Mouse (Mus musculus): ENCODE data around the gene A030005K14Rik. TPM values are rescaled to one million over a fixed set of nuclear protein-coding genes. Genes with fewer than 3 reads are reported as not detected.

A030005K14Rik gene
- polyA plus RNA-seq, 1 experiment from 2014 or later, result not detected

DNA sequence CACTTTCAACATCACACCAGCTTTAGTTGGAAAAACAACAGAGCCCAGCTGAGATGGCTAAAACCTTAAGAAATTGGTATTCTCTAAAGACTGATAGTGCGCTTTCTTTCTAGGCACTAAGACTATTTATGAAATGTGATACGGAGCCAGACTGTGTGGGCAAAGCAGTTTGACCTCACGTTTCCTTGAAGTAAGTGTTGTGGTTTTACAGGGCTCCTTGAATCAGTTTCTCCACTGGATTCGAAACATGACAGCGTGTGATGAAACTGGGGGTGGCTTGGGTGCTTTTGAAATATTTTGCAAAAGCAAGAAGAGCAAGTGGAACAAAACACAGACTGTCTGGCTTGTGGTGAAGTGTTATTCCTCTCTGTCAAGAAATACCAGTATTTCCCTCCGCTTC, 17.8 kb upstream of the A030005K14Rik start:
- Histone ChIP-seq H3K27ac (ENCODE audit: low read depth, low read length) (no peak overlapping the region), H3K4me3 (ENCODE audit: low read depth, low read length) (no peak overlapping the region), H3K9ac (ENCODE audit: low read depth, low read length) (no peak overlapping the region), H3K4me2 (replicated peaks; ENCODE audit: low read depth, low read length) (no peak overlapping the region), H3K9me3 (ENCODE audit: control insufficient read depth, low read length) (no peaks in the 10 kb centered on the region), H3K4me1 (replicated peaks; ENCODE audit: control insufficient read depth, insufficient read depth, low read length) (no peaks in the 10 kb centered on the region), H3K27me3 (ENCODE audit: control insufficient read depth, insufficient read depth, low read length) (no peaks in the 10 kb centered on the region), H3K36me3 (ENCODE audit: control insufficient read depth, insufficient read depth, low read length) (no peaks in the 10 kb centered on the region)
- ATAC-seq (ENCODE audit: low FRiP score), result no peak
- WGBS, result 79% methylated on average over 6 of the region's 6 CpGs
- no peak for DNase-seq (ENCODE audit: low spot score)

DNA sequence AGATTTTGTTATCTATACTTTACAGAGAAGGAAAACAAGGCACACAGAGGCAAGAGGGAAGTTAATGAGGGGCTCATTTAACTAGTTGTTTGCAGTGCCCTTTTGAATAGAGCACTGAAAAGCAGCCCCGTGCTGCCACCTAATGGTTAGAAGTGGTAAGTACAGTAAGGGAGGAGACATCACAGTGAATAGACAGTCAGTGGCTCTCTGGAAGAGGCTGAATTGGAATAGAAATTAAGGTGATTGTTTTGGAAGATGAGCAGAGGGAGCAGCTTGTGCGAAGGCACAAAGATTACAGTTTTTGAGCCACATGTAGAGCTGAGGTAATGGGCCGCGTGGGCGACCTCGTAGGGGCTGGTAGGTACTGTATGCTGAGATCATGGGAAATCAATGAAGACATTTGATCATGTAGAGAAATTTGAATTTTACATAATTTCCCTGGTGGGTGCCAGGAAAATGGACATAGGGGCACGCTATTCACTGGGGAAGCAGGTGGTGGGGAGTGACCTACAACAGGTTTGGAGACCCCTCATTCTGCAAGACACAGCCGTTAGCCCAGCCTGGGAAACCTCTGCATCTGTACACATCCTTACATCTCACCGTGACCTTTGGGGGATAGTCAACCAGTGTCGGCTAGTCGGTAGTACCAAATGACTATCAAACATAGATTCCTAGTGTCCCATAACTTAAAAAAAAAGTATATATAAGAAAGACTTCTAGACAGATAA, 17.2 kb upstream of the A030005K14Rik start:
- Histone ChIP-seq H3K27ac (ENCODE audit: low read depth, low read length) (no peak overlapping the region), H3K4me3 (ENCODE audit: low read depth, low read length) (no peak overlapping the region), H3K36me3 (ENCODE audit: control insufficient read depth, insufficient read depth, low read length) (no peaks in the 10 kb centered on the region), H3K9me3 (ENCODE audit: control insufficient read depth, low read length) (no peaks in the 10 kb centered on the region), H3K27me3 (ENCODE audit: control insufficient read depth, insufficient read depth, low read length) (no peaks in the 10 kb centered on the region), H3K4me2 (replicated peaks; ENCODE audit: low read depth, low read length) (no peak overlapping the region), H3K4me1 (replicated peaks; ENCODE audit: control insufficient read depth, insufficient read depth, low read length) (no peaks in the 10 kb centered on the region), H3K9ac (ENCODE audit: low read depth, low read length) (no peak overlapping the region)
- 48% methylated on average over 11 of the region's 11 CpGs for WGBS
- peak; percentile 79 for ATAC-seq (ENCODE audit: low FRiP score)
- peak; percentile 80 for DNase-seq (ENCODE audit: low spot score)

DNA sequence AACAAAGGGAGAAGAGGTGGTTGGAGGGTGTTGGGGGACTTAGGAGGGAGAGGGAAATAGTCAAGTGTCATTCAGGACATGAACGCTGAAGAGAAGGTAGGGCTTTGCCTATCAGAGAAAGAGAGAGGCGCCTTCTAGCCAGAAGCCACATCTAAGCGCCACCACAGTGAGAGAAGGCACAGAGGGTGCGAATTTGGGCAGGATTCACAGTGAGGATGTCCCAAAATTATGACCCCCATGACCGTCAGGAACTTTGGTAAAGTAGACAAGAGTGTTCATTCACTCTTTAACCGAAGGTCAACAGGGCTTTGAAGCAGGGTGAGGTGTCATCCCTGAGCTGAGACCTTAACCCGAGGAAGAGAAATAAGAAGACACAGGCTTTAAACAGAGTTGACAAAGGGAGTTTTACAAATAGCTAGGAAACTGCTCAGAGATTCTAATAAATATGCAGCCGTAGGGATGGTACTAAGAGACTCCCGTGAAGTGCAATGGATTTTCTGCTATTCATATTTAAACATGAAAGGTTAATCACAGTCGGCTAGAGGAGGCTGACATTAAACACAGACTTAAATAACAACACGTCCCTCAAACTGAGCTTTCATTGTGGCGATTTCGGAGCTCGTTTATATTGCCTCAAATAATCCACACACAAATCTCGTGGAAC, 16.5 kb upstream of the A030005K14Rik start:
- H3K9ac ChIP-seq (ENCODE audit: low read depth, low read length), result no peak overlapping the region
- H3K27me3 ChIP-seq (ENCODE audit: control insufficient read depth, insufficient read depth, low read length), result no peaks in the 10 kb centered on the region
- no peak overlapping the region for H3K27ac ChIP-seq (ENCODE audit: low read depth, low read length)
- H3K4me3 ChIP-seq (ENCODE audit: low read depth, low read length), result no peak overlapping the region
- ATAC-seq (ENCODE audit: low FRiP score) (no peak), DNase-seq (ENCODE audit: low spot score) (no peak)
- H3K4me2 ChIP-seq (replicated peaks; ENCODE audit: low read depth, low read length), result no peak overlapping the region
- H3K36me3 ChIP-seq (ENCODE audit: control insufficient read depth, insufficient read depth, low read length), result no peaks in the 10 kb centered on the region
- H3K4me1 ChIP-seq (replicated peaks; ENCODE audit: control insufficient read depth, insufficient read depth, low read length), result no peaks in the 10 kb centered on the region
- 46% methylated on average over 15 of the region's 15 CpGs for WGBS
- H3K9me3 ChIP-seq (ENCODE audit: control insufficient read depth, low read length), result no peaks in the 10 kb centered on the region

GRCm38 (mm10) chr1:83067205-83067604, 8.0 kb upstream of the A030005K14Rik start:
- no peak for DNase-seq (ENCODE audit: low spot score)
- no peak overlapping the region for H3K9ac ChIP-seq (ENCODE audit: low read depth, low read length)
- WGBS, result 93% methylated on average over 10 of the region's 10 CpGs

DNA sequence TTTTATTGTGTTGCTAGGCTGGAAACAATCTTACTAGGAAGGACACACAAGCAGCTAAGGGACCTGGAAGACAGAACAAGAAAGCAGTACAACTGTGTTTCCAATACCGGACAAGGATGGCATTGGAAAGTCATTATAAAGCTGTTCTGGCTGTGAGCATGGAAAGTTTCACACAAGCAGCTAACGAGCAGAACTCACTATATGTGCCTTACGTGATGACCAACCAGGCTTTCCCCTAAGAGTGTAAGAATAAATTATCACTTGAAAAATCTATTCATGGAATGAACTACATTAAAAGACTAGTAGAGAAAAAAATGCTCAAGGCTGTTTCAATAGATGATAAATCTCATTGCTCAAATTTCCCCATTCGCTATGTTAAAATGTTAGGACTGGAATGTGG, 7.4 kb upstream of the A030005K14Rik start:
- no peak for DNase-seq (ENCODE audit: low spot score)
- Histone ChIP-seq H3K4me1 (replicated peaks; ENCODE audit: control insufficient read depth, insufficient read depth, low read length) (no peaks in the 10 kb centered on the region), H3K9me3 (ENCODE audit: control insufficient read depth, low read length) (no peaks in the 10 kb centered on the region), H3K4me3 (ENCODE audit: low read depth, low read length) (no peak overlapping the region), H3K4me2 (replicated peaks; ENCODE audit: low read depth, low read length) (no peak overlapping the region), H3K9ac (ENCODE audit: low read depth, low read length) (no peak overlapping the region), H3K36me3 (ENCODE audit: control insufficient read depth, insufficient read depth, low read length) (no peaks in the 10 kb centered on the region), H3K27me3 (ENCODE audit: control insufficient read depth, insufficient read depth, low read length) (no peaks in the 10 kb centered on the region), H3K27ac (ENCODE audit: low read depth, low read length) (no peak overlapping the region)
- 91% methylated on average over 4 of the region's 4 CpGs for WGBS
- no peak for ATAC-seq (ENCODE audit: low FRiP score)

More at GRCm38 (mm10) chr1:83067205-83067604, 8.0 kb upstream of the A030005K14Rik start:
- Histone ChIP-seq H3K4me1 (replicated peaks; ENCODE audit: control insufficient read depth, insufficient read depth, low read length) (no peaks in the 10 kb centered on the region), H3K27ac (ENCODE audit: low read depth, low read length) (no peak overlapping the region), H3K27me3 (ENCODE audit: control insufficient read depth, insufficient read depth, low read length) (no peaks in the 10 kb centered on the region), H3K9me3 (ENCODE audit: control insufficient read depth, low read length) (no peaks in the 10 kb centered on the region), H3K4me2 (replicated peaks; ENCODE audit: low read depth, low read length) (no peak overlapping the region), H3K36me3 (ENCODE audit: control insufficient read depth, insufficient read depth, low read length) (no peaks in the 10 kb centered on the region), H3K4me3 (ENCODE audit: low read depth, low read length) (no peak overlapping the region)
- no peak for ATAC-seq (ENCODE audit: low FRiP score)

GRCm38 (mm10) chr1:83064851-83065250, 5.7 kb upstream of the A030005K14Rik start:
- ATAC-seq (ENCODE audit: low FRiP score), result no peak
- H3K4me2 ChIP-seq (replicated peaks; ENCODE audit: low read depth, low read length), result no peak overlapping the region
- H3K36me3 ChIP-seq (ENCODE audit: control insufficient read depth, insufficient read depth, low read length), result no peaks in the 10 kb centered on the region
- no peaks in the 10 kb centered on the region for H3K4me1 ChIP-seq (replicated peaks; ENCODE audit: control insufficient read depth, insufficient read depth, low read length)
- 34% methylated on average over 3 of the region's 3 CpGs for WGBS
- H3K9ac ChIP-seq (ENCODE audit: low read depth, low read length), result no peak overlapping the region
- no peaks in the 10 kb centered on the region for H3K27me3 ChIP-seq (ENCODE audit: control insufficient read depth, insufficient read depth, low read length)
- H3K9me3 ChIP-seq (ENCODE audit: control insufficient read depth, low read length), result no peaks in the 10 kb centered on the region
- H3K4me3 ChIP-seq (ENCODE audit: low read depth, low read length), result no peak overlapping the region
- DNase-seq (ENCODE audit: low spot score), result peak; percentile 71
- no peak overlapping the region for H3K27ac ChIP-seq (ENCODE audit: low read depth, low read length)

GRCm38 (mm10) chr1:83060643-83061042, 1.5 kb upstream of the A030005K14Rik start, which contains the start of gene Krtap28-13:
Gene Krtap28-13, plus strand, starts transcription at chr1:83060930.
- Histone ChIP-seq H3K27ac (ENCODE audit: low read depth, low read length) (no peak within 1 kb of the TSS), H3K27me3 (ENCODE audit: control insufficient read depth, insufficient read depth, low read length) (no peaks in the 10 kb centered on the region), H3K36me3 (ENCODE audit: control insufficient read depth, insufficient read depth, low read length) (no peaks in the 10 kb centered on the region), H3K9me3 (ENCODE audit: control insufficient read depth, low read length) (no peaks in the 10 kb centered on the region), H3K4me2 (replicated peaks; ENCODE audit: low read depth, low read length) (no peak within 1 kb of the TSS), H3K4me1 (replicated peaks; ENCODE audit: control insufficient read depth, insufficient read depth, low read length) (no peaks in the 10 kb centered on the region), H3K9ac (ENCODE audit: low read depth, low read length) (no peak within 1 kb of the TSS), H3K4me3 (ENCODE audit: low read depth, low read length) (no peak within 1 kb of the TSS)
- DNase-seq (ENCODE audit: low spot score), result no peak
- 84% methylated on average over 4 of the region's 4 CpGs for WGBS
- ATAC-seq (ENCODE audit: low FRiP score), result no peak

DNA sequence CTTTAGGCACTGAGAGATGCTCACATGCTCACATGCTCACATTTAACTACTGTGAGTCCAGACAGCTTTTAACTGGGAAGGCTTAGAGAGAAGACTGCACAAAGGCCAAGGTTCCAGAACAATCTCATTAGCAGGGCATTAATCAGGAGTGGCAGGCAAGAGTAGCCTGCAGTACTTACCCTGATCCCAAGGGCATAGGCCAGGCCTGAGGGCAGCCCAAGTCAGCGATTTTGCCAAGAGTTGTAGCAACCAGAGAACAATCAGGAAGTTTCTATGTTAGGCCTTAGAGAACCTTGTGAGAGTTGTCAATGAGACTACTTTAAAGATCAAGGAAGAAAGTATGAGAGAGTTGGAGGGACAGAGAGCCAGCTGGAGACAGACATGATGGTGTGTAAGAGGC, 697 bp downstream of the A030005K14Rik start:
- Histone ChIP-seq H3K27ac (ENCODE audit: low read depth, low read length) (no peak overlapping the region), H3K4me1 (replicated peaks; ENCODE audit: control insufficient read depth, insufficient read depth, low read length) (no peaks in the 10 kb centered on the region), H3K9me3 (ENCODE audit: control insufficient read depth, low read length) (no peaks in the 10 kb centered on the region), H3K27me3 (ENCODE audit: control insufficient read depth, insufficient read depth, low read length) (no peaks in the 10 kb centered on the region), H3K36me3 (ENCODE audit: control insufficient read depth, insufficient read depth, low read length) (no peaks in the 10 kb centered on the region), H3K9ac (ENCODE audit: low read depth, low read length) (no peak overlapping the region), H3K4me3 (ENCODE audit: low read depth, low read length) (no peak overlapping the region), H3K4me2 (replicated peaks; ENCODE audit: low read depth, low read length) (no peak overlapping the region)
- 67% methylated on average over 1 of the region's 1 CpGs for WGBS
- DNase-seq (ENCODE audit: low spot score) (no peak), ATAC-seq (ENCODE audit: low FRiP score) (no peak; the same call in 1 of the 2 replicates)

Measured in hindbrain, embryonic 11.5 days (tissue).